Mouse (Mus musculus): ENCODE results near the gene Gnas. TPM values are rescaled to one million over a fixed set of nuclear protein-coding genes. Genes with fewer than 3 reads are reported as not detected.

The Gnas gene
- total RNA-seq, 1 experiment from 2014 or later = 285 TPM

DNA sequence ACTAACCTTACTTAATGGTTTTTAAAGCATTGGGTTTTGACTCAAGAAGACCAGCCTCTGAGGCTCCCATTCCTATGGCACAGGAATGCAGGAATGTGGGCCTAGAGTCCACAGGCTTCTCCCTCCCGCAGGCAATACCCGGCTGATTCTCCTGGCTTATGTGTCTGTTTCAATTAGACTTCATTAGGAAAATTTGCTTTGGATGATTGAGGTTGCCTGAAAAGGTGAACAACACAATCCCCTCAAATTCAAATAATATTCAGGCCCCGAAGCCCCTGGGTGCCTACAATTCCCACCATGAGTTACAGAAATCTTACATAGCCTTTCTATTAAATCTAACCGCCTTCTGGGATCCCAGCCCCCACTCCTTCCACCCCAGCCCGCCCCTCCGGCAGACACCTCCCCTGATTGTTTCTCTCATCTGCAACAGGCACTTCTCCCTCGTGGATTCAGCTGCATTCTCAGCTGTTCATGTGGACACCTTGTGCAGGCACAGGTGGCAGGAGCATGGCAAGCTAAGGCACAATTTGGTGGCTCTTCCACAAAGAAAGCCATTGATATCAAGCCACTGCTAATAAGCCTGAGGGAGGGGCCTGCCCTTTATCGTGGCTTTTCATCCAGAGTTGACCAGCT, 7.0 kb downstream of the Gnas start:
- ATAC-seq (ENCODE audit: extremely low read depth, insufficient number of reproducible peaks, low FRiP score, poor library complexity, severe bottlenecking) = no peak

- no peak for ATAC-seq (ENCODE audit: extremely low read depth, insufficient number of reproducible peaks, low FRiP score, poor library complexity, severe bottlenecking)
These were observed 7.5 kb downstream of the Gnas start for GRCm38 (mm10) chr2:174291662-174292030.

DNA sequence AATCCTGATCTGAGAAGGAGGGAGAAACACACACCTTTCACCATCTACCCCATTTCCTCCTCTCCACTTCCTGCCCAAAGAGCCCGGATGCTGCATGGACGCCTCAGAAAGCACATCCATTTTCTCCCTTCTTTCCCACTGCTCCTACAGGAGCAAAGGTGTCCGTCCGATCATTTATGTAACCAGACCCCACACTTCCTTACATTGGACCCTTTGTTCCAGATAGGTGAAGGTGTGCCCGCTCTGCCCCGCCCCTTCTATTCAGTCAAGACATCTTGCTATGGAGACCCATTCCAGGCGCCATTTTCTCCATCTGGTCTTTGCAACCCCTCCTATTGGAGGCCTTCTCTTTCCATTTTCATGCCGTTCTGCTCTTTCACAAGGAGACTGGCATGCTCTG, 10.3 kb downstream of the Gnas start:
- ATAC-seq (ENCODE audit: extremely low read depth, insufficient number of reproducible peaks, low FRiP score, poor library complexity, severe bottlenecking) = no peak

GRCm38 (mm10) chr2:174295175-174295899, 11.2 kb downstream of the Gnas start:
- no peak for ATAC-seq (ENCODE audit: extremely low read depth, insufficient number of reproducible peaks, low FRiP score, poor library complexity, severe bottlenecking)

GRCm38 (mm10) chr2:174295900-174296465, 11.9 kb downstream of the Gnas start:
- ATAC-seq (ENCODE audit: extremely low read depth, insufficient number of reproducible peaks, low FRiP score, poor library complexity, severe bottlenecking) = no peak

- ATAC-seq (ENCODE audit: extremely low read depth, insufficient number of reproducible peaks, low FRiP score, poor library complexity, severe bottlenecking) = no peak
These were observed 13.0 kb downstream of the Gnas start for GRCm38 (mm10) chr2:174297086-174297571.

- ATAC-seq (ENCODE audit: extremely low read depth, insufficient number of reproducible peaks, low FRiP score, poor library complexity, severe bottlenecking) = no peak
These were observed 13.7 kb downstream of the Gnas start for GRCm38 (mm10) chr2:174297851-174298250.

DNA sequence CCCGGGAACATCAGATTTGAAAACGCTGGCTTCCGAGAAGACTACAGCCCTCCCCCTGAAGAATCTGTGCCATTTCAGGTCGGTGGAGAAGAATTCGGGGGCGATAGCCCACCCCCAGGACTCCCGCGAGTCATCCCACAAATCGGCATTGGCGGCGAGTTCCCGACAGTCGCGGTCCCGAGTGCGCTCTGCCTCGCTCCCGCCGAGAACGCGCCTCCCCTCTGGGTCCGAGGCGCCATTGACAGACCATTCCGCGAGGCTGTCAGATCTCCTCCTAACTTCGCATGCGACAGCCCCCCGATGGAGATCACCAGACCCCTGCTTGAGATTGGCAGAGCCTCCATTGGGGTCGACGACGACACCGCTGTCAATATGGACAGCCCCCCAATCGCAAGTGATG, 14.4 kb downstream of the Gnas start:
- ATAC-seq (ENCODE audit: extremely low read depth, insufficient number of reproducible peaks, low FRiP score, poor library complexity, severe bottlenecking) = no peak

DNA sequence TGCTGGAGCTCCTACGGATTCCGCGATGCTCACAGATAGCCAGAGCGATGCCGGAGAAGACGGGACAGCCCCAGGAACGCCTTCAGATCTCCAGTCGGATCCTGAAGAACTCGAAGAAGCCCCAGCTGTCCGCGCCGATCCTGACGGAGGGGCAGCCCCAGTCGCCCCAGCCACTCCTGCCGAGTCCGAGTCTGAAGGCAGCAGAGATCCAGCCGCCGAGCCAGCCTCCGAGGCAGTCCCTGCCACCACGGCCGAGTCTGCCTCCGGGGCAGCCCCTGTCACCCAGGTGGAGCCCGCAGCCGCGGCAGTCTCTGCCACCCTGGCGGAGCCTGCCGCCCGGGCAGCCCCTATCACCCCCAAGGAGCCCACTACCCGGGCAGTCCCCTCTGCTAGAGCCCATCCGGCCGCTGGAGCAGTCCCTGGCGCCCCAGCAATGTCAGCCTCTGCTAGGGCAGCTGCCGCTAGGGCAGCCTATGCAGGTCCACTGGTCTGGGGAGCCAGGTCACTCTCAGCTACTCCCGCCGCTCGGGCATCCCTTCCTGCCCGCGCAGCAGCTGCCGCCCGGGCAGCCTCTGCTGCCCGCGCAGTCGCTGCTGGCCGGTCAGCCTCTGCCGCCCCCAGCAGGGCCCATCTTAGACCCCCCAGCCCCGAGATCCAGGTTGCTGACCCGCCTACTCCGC, 15.1 kb downstream of the Gnas start:
- no peak for ATAC-seq (ENCODE audit: extremely low read depth, insufficient number of reproducible peaks, low FRiP score, poor library complexity, severe bottlenecking)

- no peak for ATAC-seq (ENCODE audit: extremely low read depth, insufficient number of reproducible peaks, low FRiP score, poor library complexity, severe bottlenecking)
These were observed 15.6 kb downstream of the Gnas start for GRCm38 (mm10) chr2:174299771-174300160.

DNA sequence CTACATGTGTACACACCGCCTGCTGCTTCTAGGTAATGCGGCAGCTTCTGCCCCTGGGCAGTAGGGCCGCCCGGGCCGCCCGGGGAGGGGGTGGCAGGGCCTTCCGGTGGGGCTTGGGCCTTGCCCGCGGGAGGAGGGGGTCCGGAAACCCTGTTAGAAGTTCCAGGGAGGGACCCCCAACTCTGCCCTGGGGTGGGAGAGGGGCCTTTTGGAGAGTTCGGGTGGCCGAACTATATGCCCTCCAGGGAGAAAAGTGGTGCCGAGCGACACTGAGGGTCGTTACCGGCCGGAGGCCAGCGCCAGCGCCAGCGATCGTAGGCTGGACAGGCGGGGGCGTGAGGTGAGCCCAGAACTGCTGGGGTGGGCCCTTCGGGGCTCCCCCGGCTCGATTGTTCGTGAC, 16.1 kb downstream of the Gnas start:
- no peak for ATAC-seq (ENCODE audit: extremely low read depth, insufficient number of reproducible peaks, low FRiP score, poor library complexity, severe bottlenecking)

DNA sequence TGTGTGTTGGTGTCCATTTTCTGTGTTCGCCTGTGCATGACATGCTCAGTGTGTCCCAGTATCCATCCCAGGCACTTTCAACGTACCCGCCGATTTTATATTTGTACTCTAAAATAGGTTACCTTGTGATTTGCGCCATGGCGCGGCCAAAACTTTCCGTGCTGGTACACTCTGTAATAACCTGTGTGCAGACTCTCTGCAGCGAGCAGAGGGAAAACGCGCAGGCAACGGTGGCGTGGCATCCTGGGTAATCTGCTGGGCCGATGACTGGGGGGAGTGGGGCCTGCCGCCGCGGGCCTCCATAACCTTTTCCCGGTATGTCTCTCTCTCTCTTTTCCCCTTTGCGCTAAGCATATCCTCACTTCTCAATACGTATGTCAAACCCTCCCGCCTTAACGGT, 16.5 kb downstream of the Gnas start:
- no peak for ATAC-seq (ENCODE audit: extremely low read depth, insufficient number of reproducible peaks, low FRiP score, poor library complexity, severe bottlenecking)

- ATAC-seq (ENCODE audit: extremely low read depth, insufficient number of reproducible peaks, low FRiP score, poor library complexity, severe bottlenecking) = no peak
These were observed 18.4 kb downstream of the Gnas start for GRCm38 (mm10) chr2:174302526-174302925.

DNA sequence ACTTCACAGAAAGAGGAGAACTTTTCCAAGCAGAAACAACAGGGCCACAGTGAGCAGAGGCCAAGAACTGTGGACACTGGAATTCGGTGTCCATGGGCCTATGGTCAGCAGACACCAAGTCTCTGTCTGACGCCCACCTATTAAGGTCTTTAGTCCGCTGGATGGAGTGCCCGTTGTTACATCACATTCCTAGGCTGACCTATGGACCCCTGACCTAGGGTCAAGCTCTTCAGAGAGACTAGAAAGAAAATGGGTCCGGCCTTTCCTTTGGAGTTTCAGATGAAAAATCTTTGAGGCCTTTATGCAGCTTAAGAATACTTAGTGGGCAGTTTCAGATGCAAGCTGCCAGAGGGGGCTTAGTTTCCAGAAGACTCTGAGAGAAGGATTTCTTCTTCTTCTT, 21.5 kb downstream of the Gnas start:
- ATAC-seq (ENCODE audit: extremely low read depth, insufficient number of reproducible peaks, low FRiP score, poor library complexity, severe bottlenecking) = no peak

- no peak for ATAC-seq (ENCODE audit: extremely low read depth, insufficient number of reproducible peaks, low FRiP score, poor library complexity, severe bottlenecking)
These were observed 23.8 kb downstream of the Gnas start for GRCm38 (mm10) chr2:174307903-174308302.

- 0 out of 2 replicates have a peak, but pooled peaks have one; percentile 25 for ATAC-seq (ENCODE audit: extremely low read depth, insufficient number of reproducible peaks, low FRiP score, poor library complexity, severe bottlenecking)
These were observed 26.9 kb downstream of the Gnas start for GRCm38 (mm10) chr2:174310913-174311514.

GRCm38 (mm10) chr2:174311613-174312012, 27.5 kb downstream of the Gnas start:
- ATAC-seq (ENCODE audit: extremely low read depth, insufficient number of reproducible peaks, low FRiP score, poor library complexity, severe bottlenecking) = no peak

DNA sequence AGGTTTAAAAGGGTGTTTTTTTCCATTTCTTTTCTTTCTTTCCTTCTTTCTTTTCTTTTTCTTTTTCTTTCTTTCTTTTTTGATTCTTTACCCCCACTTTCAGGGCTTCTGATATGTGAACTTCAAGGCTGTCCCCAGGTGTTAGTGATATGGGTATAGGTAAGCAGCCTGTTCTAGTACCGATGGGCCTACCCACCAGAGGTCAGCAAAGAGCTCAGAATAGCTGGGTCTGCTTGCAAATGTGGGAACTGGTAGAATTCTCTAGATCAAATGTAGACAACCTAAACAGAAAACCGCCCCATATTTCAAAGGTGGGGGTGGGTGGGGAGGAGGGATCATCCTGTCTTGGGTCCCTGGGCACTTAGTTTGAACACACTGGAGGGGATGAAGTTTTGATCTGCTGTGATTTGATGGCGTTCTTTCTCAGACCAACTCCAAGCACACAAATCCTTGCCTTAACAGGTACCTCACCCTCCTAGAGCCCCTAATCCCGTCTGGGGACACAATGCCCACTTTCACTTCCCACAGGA, 28.1 kb downstream of the Gnas start:
- peak; percentile 91 for ATAC-seq (ENCODE audit: extremely low read depth, insufficient number of reproducible peaks, low FRiP score, poor library complexity, severe bottlenecking)

DNA sequence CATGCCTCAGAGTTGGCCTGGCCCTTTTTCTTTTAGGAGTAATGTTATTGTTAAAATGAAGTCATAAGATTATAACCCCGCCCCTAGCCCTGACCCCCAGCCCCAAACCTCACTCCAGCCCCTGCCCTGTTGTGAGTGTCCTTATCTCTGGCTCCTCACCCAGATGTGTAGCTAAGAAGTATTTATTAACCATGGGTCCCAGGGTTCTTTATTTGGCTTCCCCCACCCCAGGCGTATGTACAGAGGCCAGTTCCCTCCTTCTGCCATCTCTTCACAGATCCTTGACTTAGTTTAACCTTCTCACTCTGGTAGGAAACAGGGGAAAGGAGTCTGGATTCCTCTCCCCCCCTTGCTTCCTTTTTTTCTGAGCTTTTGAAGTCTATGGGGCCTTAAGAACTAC, 28.5 kb downstream of the Gnas start:
- no peak for ATAC-seq (ENCODE audit: extremely low read depth, insufficient number of reproducible peaks, low FRiP score, poor library complexity, severe bottlenecking)

Data from neutrophil, adult 5-6 weeks (primary cell).